Mouse (Mus musculus) limb, embryonic 14.5 days (tissue): ENCODE data around the gene Mrpl45. TPM values are rescaled to one million over a fixed set of nuclear protein-coding genes. Genes with fewer than 3 reads are reported as not detected.
"Not testable (repeated sequence)": the region's sequence is repeated elsewhere in the genome, so short reads cannot be mapped to it uniquely, and the experiment has no call there.

Experiments used
- ATAC-seq: fragments of 200-750 bp; cut with Nextera tagmentation; 2 replicates; pipeline ENCODE4 v1.8.0; 2017; ENCODE audit warnings: low read depth, moderate number of reproducible peaks, moderate TSS enrichment; ENCODE audit not compliant: low FRiP score
- DNase-seq: peaks from one replicate; pipeline ENCODE4 v3.0.0-alpha.2; 2015; ENCODE audit warnings: low spot score
- H3K27ac ChIP-seq: fragments of 300-500 bp; sonication (generic); replicated peaks from 2 replicates; pipeline ENCODE4 v1.5.1; 2014; ENCODE audit warnings: low read depth, mild to moderate bottlenecking, low read length, moderate library complexity, mixed read lengths
- H3K27me3 ChIP-seq: fragments of 300-500 bp; sonication (generic); 2 replicates; pipeline ENCODE4 v1.6.1; 2014; ENCODE audit warnings: low read length, mixed read lengths; ENCODE audit not compliant: control insufficient read depth, insufficient read depth
- H3K36me3 ChIP-seq: fragments of 300-500 bp; sonication (generic); 2 replicates; pipeline ENCODE4 v1.6.1; 2014; ENCODE audit warnings: mild to moderate bottlenecking, low read length, moderate library complexity, mixed read lengths; ENCODE audit not compliant: control insufficient read depth, insufficient read depth
- H3K4me1 ChIP-seq: fragments of 300-500 bp; sonication (generic); 2 replicates; pipeline ENCODE4 v1.6.1; 2014; ENCODE audit warnings: antibody characterized with exemption, low read length, mixed read lengths; ENCODE audit not compliant: control insufficient read depth, insufficient read depth
- H3K4me2 ChIP-seq: fragments of 300-500 bp; sonication (generic); replicated peaks from 2 replicates; pipeline ENCODE4 v1.6.1; 2014; ENCODE audit warnings: low read depth, mild to moderate bottlenecking, low read length, moderate library complexity; ENCODE audit not compliant: severe bottlenecking
- H3K4me3 ChIP-seq: fragments of 300-500 bp; sonication (generic); replicated peaks from 2 replicates; pipeline ENCODE4 v1.5.1; 2014; ENCODE audit warnings: low read length
- H3K9ac ChIP-seq: fragments of 300-500 bp; sonication (generic); 2 replicates; pipeline ENCODE4 v1.6.1; 2014; ENCODE audit warnings: mild to moderate bottlenecking, low read depth, low read length, moderate library complexity; ENCODE audit not compliant: severe bottlenecking
- H3K9me3 ChIP-seq: fragments of 300-500 bp; sonication (generic); 2 replicates; pipeline ENCODE4 v1.6.1; 2016; ENCODE audit warnings: low read length; ENCODE audit not compliant: control insufficient read depth
- POLR2A ChIP-seq: fragments of 200-500 bp; IDR thresholded peaks from 2 replicates; pipeline ENCODE4 v1.8.0; 2012; ENCODE audit warnings: inconsistent platforms, mild to moderate bottlenecking, moderate library complexity, borderline replicate concordance; ENCODE audit not compliant: insufficient read depth, insufficient read length; ENCODE audit errors: extremely low read depth
- whole genome bisulfite sequencing: fragments of 180-500 bp; shearing (Covaris S2); extraction: QIAGEN DNeasy Blood & Tissue Kit; methylation state at CpG from one replicate; pipeline ENCODE4 v1.1.7; 2014; 5-methylcytosine and 5-hydroxymethylcytosine counted together
- polyA plus RNA-seq, 2 experiments: library from polyadenylated mRNA; depleted of rRNA in 1 of 2; stranded (reverse) in 1 of 2; unstranded in 1 of 2; fragments of >200 nt; fragmentation: Nextera tagmentation in 1 of 2; extraction: Ambion mirVana in 1 of 2; gene quantifications; 2 replicates each; pipeline versions ENCODE4 v1.2.1 to v1.2.3; 2012 to 2014

Mrpl45 gene
- 20.3 and 22.7 TPM in 2 replicates for polyA plus RNA-seq (2012; rRNA removed)
- 42.4 and 42.8 TPM in 2 replicates for polyA plus RNA-seq (2014; fragmentation: Nextera tagmentation; extraction: Ambion mirVana)

DNA sequence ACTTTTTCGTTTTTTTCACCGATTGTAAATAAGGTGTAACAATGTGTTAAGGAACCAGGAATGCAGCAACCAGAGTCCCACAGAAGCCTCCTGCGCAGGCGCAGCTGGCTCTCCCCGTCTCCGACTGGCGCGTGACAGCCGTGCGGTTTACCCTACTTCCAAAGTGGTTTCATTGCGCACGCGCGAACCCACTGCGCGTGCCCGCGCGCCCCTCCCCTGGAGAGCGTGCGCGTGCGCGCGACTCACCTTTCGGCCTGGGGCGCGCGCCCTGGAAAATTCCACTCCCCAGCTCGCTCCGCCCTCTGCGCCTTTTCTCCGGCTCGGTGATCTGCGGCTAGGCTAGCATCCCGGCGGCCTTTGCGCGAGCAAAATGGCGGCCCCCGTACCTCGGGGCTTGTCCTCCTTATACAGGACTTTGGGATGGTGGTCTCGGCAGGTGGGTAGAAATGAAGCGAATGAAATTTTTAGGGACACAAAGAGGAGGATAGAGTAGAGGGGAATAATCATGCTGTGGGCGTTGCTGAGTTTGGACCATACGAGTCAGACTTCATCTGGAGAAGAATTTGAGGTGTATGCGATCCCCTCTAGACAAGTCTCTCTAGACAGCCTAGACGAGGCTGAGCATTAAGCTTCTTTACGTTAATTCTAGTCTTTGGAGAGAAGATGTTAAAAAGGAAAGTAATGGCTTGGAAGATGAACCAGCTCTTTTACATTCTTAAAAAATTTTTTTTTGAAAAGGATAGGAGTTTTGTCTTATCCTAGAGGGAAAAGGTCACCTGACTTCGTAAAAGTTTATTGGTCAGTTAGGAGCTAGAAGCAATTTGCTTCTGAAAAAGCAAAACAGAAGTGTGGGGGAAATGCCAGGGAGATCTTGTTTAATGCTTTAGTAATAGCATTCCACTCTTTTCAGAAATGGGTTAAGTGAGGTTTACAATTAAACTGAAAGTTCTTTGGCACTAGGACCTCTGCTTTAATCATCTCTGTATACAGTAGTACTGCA, at the start of gene Mrpl45:
Gene Mrpl45 (plus strand): TSS at position 213 of the 1,000 bp plus-strand sequence.
- DNase-seq: peak; percentile 98
- under 1% methylated on average over 49 of the region's 50 CpGs for WGBS

DNA sequence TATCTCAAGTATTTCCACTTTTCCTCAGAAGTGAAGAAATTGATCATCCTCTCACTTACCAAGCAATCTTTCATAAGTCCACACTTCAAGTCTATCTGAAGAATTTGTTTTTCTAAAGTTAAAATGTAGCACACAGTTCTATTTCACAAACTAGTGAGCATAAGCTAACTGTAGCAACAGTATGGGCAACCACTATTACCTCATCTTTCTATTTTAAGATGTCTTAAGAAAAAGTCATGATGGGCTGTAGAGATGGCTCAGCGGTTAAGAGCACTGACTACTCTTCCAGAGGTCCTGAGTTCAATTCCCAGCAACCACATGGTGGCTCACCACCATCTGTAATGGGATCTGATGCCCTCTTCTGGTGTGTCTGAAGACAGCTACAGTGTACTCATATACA, 49.0 kb upstream of the Mrpl45 start:
- H3K9me3 ChIP-seq, H3K27me3 ChIP-seq, H3K4me2 ChIP-seq, DNase-seq, H3K4me1 ChIP-seq, ATAC-seq, H3K4me3 ChIP-seq, H3K9ac ChIP-seq, H3K27ac ChIP-seq: not testable (repeated sequence)
- peaks cover 30% of the 10 kb centered on the region for H3K36me3 ChIP-seq
- WGBS: 93% methylated on average over 1 of the region's 1 CpGs

More for the DNA sequence above, at the start of gene Mrpl45:
- no peaks in the 10 kb centered on the region for H3K27me3 ChIP-seq
- H3K36me3 ChIP-seq: peaks cover 11% of the 10 kb centered on the region; the same call in 1 of the 2 replicates
- H3K9me3 ChIP-seq: no peaks in the 10 kb centered on the region
- peak within 1 kb of the TSS; percentile 48 for H3K27ac ChIP-seq
- H3K4me2 ChIP-seq: peak within 1 kb of the TSS; percentile 51
- ATAC-seq: peak; percentile 94
- H3K4me1 ChIP-seq: peaks cover 10% of the 10 kb centered on the region
- peak within 1 kb of the TSS; percentile 44 for H3K9ac ChIP-seq
- peak within 1 kb of the TSS; percentile 45 for H3K4me3 ChIP-seq
- TF ChIP-seq POLR2A: peak; percentile 77; the same call in 1 of the 2 replicates

- ATAC-seq, H3K9ac ChIP-seq, H3K4me1 ChIP-seq, DNase-seq, H3K27me3 ChIP-seq, H3K27ac ChIP-seq, H3K9me3 ChIP-seq, H3K4me3 ChIP-seq, H3K4me2 ChIP-seq: not testable (repeated sequence)
- 82% methylated on average over 2 of the region's 2 CpGs for WGBS
- peaks cover 18% of the 10 kb centered on the region for H3K36me3 ChIP-seq
Observed at GRCm38 (mm10) chr11:97270004-97270403, 45.5 kb upstream of the Mrpl45 start.

DNA sequence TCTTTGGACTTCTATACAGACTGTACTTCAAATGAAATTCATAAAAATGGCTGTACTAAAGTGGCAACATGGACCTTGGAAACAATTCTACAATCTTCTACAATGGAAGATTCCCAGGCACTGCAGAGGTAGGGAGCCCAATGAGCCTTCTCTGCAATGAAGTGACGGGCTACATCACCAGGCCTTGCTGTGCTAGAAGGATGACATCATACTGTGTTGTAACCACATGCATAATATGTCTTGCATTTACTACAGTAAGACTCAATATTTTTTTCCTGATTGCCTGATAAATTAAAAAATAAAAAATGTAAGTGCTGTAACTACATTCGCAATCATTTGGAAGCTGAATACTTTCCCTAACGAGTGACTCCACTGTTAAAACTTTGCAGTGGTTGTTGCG, 42.7 kb upstream of the Mrpl45 start:
- Histone ChIP-seq H3K4me1 (no peaks in the 10 kb centered on the region), H3K4me2 (no peak overlapping the region), H3K36me3 (no peaks in the 10 kb centered on the region), H3K9me3 (no peaks in the 10 kb centered on the region), H3K9ac (no peak overlapping the region), H3K27ac (no peak overlapping the region), H3K27me3 (no peaks in the 10 kb centered on the region), H3K4me3 (no peak overlapping the region)
- DNase-seq (no peak), ATAC-seq (no peak)
- 91% methylated on average over 4 of the region's 4 CpGs for WGBS
- TF ChIP-seq POLR2A: no peak

DNA sequence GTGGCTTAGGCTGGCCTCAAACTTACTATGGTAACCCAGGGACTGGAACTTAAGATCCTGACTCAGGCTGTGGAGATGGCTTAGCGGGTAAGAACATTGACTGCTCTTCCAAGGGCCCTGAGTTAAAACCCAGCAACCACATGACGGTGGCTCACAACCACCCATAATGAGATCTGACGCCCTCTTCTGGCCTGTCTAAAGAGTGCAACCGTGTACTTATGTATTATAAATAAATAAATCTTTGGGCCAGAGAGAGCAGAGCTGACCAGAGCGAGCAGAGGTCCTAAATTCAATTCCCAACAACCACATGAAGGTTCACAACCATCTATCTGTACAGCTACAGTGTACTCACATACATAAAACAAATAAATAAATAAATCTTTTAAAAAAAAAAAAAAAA, 41.9 kb upstream of the Mrpl45 start:
- ATAC-seq (no peak), DNase-seq (no peak)
- no peaks in the 10 kb centered on the region for H3K36me3 ChIP-seq
- no peaks in the 10 kb centered on the region for H3K27me3 ChIP-seq
- TF ChIP-seq POLR2A: no peak
- H3K4me1 ChIP-seq: peaks cover 4% of the 10 kb centered on the region; the same call in 1 of the 2 replicates
- no peaks in the 10 kb centered on the region for H3K9me3 ChIP-seq
- 85% methylated on average over 5 of the region's 5 CpGs for WGBS
- no peak overlapping the region for H3K27ac ChIP-seq
- H3K9ac ChIP-seq: no peak overlapping the region
- no peak overlapping the region for H3K4me3 ChIP-seq
- no peak overlapping the region for H3K4me2 ChIP-seq

GRCm38 (mm10) chr11:97274947-97275346, 40.6 kb upstream of the Mrpl45 start:
- not testable (repeated sequence) for H3K9ac ChIP-seq, DNase-seq, H3K36me3 ChIP-seq, H3K4me1 ChIP-seq, H3K27ac ChIP-seq, H3K4me2 ChIP-seq, H3K9me3 ChIP-seq, H3K4me3 ChIP-seq, H3K27me3 ChIP-seq, ATAC-seq
- WGBS: 93% methylated on average over 6 of the region's 6 CpGs
